Mouse (Mus musculus) midbrain, embryonic 12.5 days (tissue): ENCODE results near the gene Sipa1l2. TPM values are rescaled to one million over a fixed set of nuclear protein-coding genes. Genes with fewer than 3 reads are reported as not detected.
A peak's percentile ranks its signal among the peaks of the same experiment; 100 is the strongest.
"Not testable (repeated sequence)": the region's sequence is repeated elsewhere in the genome, so short reads cannot be mapped to it uniquely, and the experiment has no call there.

ENCODE experiments used
- ATAC-seq: fragments of 200-750 bp; cut with Nextera tagmentation; 2 replicates; pipeline ENCODE4 v1.8.0; 2017; ENCODE audit warnings: low read depth, moderate TSS enrichment, moderate library complexity; ENCODE audit not compliant: low FRiP score
- H3K27ac ChIP-seq: fragments of 300-500 bp; sonication (generic); replicated peaks from 2 replicates; pipeline ENCODE4 v1.5.1; 2016; ENCODE audit warnings: mild to moderate bottlenecking
- H3K27me3 ChIP-seq: fragments of 300-500 bp; sonication (generic); 2 replicates; pipeline ENCODE4 v1.6.1; 2016; ENCODE audit warnings: mild to moderate bottlenecking
- H3K36me3 ChIP-seq: fragments of 300-500 bp; sonication (generic); 2 replicates; pipeline ENCODE4 v1.6.1; 2016
- H3K4me1 ChIP-seq: fragments of 300-500 bp; sonication (generic); 2 replicates; pipeline ENCODE4 v1.6.1; 2016
- H3K4me2 ChIP-seq: fragments of 300-500 bp; sonication (generic); replicated peaks from 2 replicates; pipeline ENCODE4 v1.6.1; 2016; ENCODE audit warnings: mild to moderate bottlenecking, moderate library complexity
- H3K4me3 ChIP-seq: fragments of 300-500 bp; sonication (generic); 2 replicates; pipeline ENCODE4 v1.5.1; 2016; ENCODE audit warnings: mild to moderate bottlenecking
- H3K9ac ChIP-seq: fragments of 300-500 bp; sonication (generic); replicated peaks from 2 replicates; pipeline ENCODE4 v1.6.1; 2016; ENCODE audit warnings: mild to moderate bottlenecking, moderate library complexity
- H3K9me3 ChIP-seq: fragments of 300-500 bp; sonication (generic); 2 replicates; pipeline ENCODE4 v1.6.1; 2016; ENCODE audit warnings: mild to moderate bottlenecking
- WGBS: fragments of 180-500 bp; shearing (Covaris S2); methylation state at CpG from one replicate; pipeline ENCODE4 v1.1.7; 2016; 5-methylcytosine and 5-hydroxymethylcytosine counted together
- polyA plus RNA-seq: library from polyadenylated mRNA; unstranded; fragments of >200 nt; fragmentation: Nextera tagmentation; extraction: Ambion mirVana; gene quantifications from 2 replicates; pipeline ENCODE4 v1.2.1, GENCODE M21; 2016

Gene Sipa1l2
- polyA plus RNA-seq, 1 experiment from 2014 or later = 43.7 TPM

DNA sequence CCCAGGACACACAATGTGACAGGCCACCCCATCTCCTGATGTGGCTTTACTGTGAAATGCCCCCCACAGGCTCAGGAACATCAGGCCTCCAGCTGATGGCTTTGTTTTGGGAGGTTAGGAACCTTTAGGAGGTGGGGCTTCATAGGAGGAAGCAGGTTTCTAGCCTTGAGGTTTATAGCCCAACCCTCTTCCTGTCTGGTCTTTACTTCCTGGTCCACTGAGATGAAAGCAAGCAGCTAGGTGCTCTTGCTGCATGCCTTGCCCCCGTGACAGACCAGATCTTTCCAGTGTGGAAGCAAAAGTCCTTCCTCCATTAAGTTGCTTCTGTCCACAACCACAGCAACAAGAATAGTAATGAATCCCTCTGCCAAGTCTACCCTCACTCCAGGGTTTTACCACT lies 38.0 kb downstream of the Sipa1l2 start:
- H3K36me3 ChIP-seq = peaks cover 5% of the 10 kb centered on the region; the same call in 1 of the 2 replicates
- no peak overlapping the region for H3K4me2 ChIP-seq
- H3K27me3 ChIP-seq = peaks cover 17% of the 10 kb centered on the region
- H3K9ac ChIP-seq = no peak overlapping the region
- ATAC-seq = no peak
- H3K9me3 ChIP-seq = no peaks in the 10 kb centered on the region
- peak overlapping the region; percentile 22; the same call in 1 of the 2 replicates for H3K27ac ChIP-seq
- WGBS = 65% methylated on average over 1 of the region's 1 CpGs
- H3K4me1 ChIP-seq = peaks cover 75% of the 10 kb centered on the region
- no peak overlapping the region for H3K4me3 ChIP-seq

DNA sequence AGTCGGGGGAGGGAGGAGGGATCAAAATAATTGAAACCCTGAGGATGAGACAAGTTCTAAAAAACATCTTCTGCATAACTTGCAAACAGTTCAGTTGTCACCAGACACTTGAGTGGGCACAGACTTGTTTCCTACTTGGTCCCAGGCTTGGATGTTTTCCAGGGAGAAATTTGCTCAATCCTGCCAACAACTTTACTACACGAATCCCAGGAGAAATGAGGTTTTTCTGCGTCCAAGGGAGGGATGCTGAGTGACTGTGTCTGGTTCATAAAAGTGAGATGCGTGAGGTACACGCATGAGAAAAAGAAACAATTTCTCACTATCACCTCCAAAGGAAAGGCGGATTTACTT lies 38.5 kb downstream of the Sipa1l2 start:
- H3K27ac ChIP-seq = 0 out of 2 replicates have a peak overlapping the region, but pooled peaks have one; percentile 22
- no peaks in the 10 kb centered on the region for H3K9me3 ChIP-seq
- no peaks in the 10 kb centered on the region for H3K36me3 ChIP-seq
- WGBS = 52% methylated on average over 6 of the region's 6 CpGs
- no peak for ATAC-seq
- H3K27me3 ChIP-seq = peaks cover 17% of the 10 kb centered on the region
- H3K9ac ChIP-seq = no peak overlapping the region
- no peak overlapping the region for H3K4me2 ChIP-seq
- H3K4me1 ChIP-seq = peaks cover 81% of the 10 kb centered on the region
- no peak overlapping the region for H3K4me3 ChIP-seq

DNA sequence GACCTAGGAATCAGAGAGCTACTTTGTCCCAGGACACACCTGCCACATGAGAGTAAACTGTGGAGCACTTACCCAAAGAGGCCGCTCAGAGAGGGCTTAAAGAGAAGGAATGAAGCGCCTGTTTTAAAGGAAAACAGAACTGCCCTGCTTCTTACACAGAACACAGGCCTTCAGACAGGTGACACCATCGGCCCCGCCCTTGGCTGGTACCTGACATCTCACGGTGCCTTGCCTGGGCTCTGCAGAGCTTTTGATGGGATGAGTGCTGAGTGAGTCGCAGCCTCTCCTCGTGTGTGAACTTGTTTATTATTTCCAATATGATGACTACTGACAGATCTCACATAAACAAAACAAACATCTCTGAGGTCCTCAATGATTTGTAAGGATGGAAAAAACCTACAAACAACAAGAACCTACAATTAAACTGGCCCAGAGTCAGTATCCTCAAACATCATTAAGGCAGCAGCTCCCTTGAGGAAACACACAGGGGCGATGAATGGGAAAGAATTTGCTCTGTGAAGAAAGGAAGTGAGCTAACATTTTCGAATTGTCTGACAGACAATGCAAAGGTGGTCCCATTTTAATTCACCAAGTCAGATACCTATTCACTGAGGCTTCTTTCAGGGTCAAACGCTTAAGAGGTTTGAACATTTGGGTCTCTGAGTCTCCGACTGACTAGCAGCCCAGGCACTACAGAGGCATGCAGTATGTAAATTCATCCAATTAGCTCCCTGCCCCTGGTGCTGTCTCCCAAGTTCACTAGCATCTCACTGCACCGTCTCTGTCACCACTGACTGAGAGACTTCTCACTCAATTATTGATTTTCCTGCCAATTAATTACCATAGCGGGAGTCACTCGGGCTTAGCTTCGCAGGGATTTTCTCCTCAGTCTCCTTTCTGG lies 39.2 kb downstream of the Sipa1l2 start:
- no peak overlapping the region for H3K9ac ChIP-seq
- ATAC-seq = no peak
- H3K27ac ChIP-seq = peak overlapping the region; percentile 31; the same call in 1 of the 2 replicates

DNA sequence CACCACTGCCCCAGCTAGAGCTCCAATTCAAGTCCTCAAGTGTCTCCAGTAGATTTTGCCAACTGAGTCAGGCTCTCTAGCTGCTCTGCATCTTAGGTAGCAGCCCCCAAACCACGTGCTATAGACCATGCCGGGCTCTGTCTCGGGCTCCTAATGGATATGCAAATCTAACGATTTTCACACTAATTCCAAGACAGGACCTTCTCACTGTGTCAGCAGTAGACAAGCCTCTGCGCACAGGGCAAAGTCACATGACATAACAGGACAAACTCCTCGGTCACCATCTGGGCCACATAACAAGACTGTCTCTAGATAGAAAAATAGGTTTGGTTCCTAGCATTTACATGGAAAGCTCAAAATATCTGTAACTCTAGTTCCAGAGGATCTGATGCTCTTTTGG lies 40.6 kb downstream of the Sipa1l2 start:
- peaks cover 83% of the 10 kb centered on the region for H3K4me1 ChIP-seq
- WGBS = 46% methylated on average over 6 of the region's 6 CpGs
- H3K27me3 ChIP-seq = peaks cover 24% of the 10 kb centered on the region
- H3K4me2 ChIP-seq = no peak overlapping the region
- no peak overlapping the region for H3K4me3 ChIP-seq
- no peaks in the 10 kb centered on the region for H3K36me3 ChIP-seq
- H3K9ac ChIP-seq = no peak overlapping the region
- peak overlapping the region; percentile 39; the same call in 1 of the 2 replicates for H3K27ac ChIP-seq
- peak; percentile 50; the same call in 1 of the 2 replicates for ATAC-seq
- H3K9me3 ChIP-seq = no peaks in the 10 kb centered on the region

More for the DNA sequence above, 39.2 kb downstream of the Sipa1l2 start:
- Histone ChIP-seq H3K36me3 (no peaks in the 10 kb centered on the region), H3K27me3 (peaks cover 17% of the 10 kb centered on the region), H3K4me1 (peaks cover 86% of the 10 kb centered on the region), H3K4me2 (no peak overlapping the region), H3K4me3 (no peak overlapping the region), H3K9me3 (no peaks in the 10 kb centered on the region)
- 45% methylated on average over 15 of the region's 15 CpGs for WGBS

DNA sequence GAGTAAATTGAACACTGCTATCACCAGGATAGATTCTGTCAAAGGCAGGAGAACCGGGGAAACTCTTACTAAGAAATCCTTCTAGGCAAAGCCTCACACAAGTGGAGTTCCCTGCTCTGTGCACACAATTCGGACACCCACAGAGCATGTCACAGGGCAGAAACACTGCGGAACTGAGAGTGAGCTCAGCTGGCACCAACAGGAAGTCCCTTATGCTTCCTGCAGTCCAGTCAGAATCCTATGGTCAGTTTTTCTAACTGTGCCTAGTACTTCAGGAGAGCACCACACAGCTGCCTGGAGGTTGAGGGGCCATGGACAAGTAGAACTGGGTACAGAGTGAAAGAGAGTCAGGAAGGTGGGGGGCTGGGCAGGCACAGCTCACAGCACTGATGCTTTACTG lies 41.7 kb downstream of the Sipa1l2 start:
- peaks cover 83% of the 10 kb centered on the region for H3K4me1 ChIP-seq
- peaks cover 24% of the 10 kb centered on the region for H3K27me3 ChIP-seq
- 0 out of 2 replicates have a peak overlapping the region, but pooled peaks have one; percentile 56 for H3K27ac ChIP-seq
- no peak overlapping the region for H3K4me3 ChIP-seq
- H3K9ac ChIP-seq = no peak overlapping the region
- H3K36me3 ChIP-seq = no peaks in the 10 kb centered on the region
- 48% methylated on average over 3 of the region's 3 CpGs for WGBS
- no peak for ATAC-seq
- H3K4me2 ChIP-seq = no peak overlapping the region
- no peaks in the 10 kb centered on the region for H3K9me3 ChIP-seq

DNA sequence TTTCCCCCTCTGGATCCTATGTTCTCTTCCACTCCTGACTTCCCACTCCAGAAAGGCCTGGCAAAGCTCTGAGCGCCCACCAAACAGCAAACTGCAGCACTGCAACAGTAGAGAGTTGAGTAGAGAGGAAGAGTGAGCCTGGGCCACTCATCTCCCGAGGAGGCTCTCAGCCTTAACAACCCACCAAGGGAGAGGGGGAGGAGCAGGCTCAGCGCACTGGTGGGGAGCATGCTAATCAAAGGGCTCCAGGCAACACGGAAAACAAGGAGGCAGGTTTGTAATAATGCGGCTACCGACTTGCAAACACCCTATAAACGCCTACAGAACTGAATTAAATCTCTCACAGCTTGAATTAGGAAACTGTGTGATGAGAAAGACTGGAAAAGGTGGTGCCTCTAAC lies 42.6 kb downstream of the Sipa1l2 start:
- Histone ChIP-seq H3K4me3 (no peak overlapping the region), H3K4me2 (peak overlapping the region; percentile 2; the same call in 1 of the 2 replicates), H3K36me3 (no peaks in the 10 kb centered on the region), H3K9ac (no peak overlapping the region), H3K27me3 (peaks cover 20% of the 10 kb centered on the region), H3K27ac (peak overlapping the region; percentile 56), H3K9me3 (no peaks in the 10 kb centered on the region), H3K4me1 (peaks cover 82% of the 10 kb centered on the region)
- WGBS = 6% methylated on average over 7 of the region's 7 CpGs
- ATAC-seq = peak; percentile 57; the same call in 1 of the 2 replicates

DNA sequence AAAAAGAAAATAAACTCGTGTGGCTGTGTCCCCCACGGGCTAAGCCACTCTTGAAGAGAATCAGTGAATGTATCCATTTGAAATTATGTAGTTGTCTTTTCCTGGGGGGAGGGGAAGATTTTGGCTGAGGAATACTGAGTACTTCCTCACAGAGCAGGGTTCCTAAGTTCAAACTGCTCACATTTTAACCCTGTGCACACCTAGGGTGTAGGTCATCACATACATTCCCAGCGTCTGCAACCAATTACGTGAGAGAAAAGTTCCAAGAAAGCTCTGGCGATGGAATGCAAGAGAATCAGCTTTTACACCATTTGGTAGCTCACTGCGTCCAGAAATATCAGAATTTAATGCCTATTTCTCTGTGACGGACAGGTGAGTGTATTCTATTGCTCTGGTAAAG lies 43.0 kb downstream of the Sipa1l2 start:
- no peak overlapping the region for H3K4me3 ChIP-seq
- no peaks in the 10 kb centered on the region for H3K9me3 ChIP-seq
- no peaks in the 10 kb centered on the region for H3K36me3 ChIP-seq
- no peak for ATAC-seq
- H3K4me2 ChIP-seq = peak overlapping the region; percentile 2; the same call in 1 of the 2 replicates
- peaks cover 16% of the 10 kb centered on the region for H3K27me3 ChIP-seq
- H3K27ac ChIP-seq = peak overlapping the region; percentile 56
- H3K9ac ChIP-seq = no peak overlapping the region
- WGBS = 40% methylated on average over 7 of the region's 7 CpGs
- H3K4me1 ChIP-seq = peaks cover 82% of the 10 kb centered on the region

DNA sequence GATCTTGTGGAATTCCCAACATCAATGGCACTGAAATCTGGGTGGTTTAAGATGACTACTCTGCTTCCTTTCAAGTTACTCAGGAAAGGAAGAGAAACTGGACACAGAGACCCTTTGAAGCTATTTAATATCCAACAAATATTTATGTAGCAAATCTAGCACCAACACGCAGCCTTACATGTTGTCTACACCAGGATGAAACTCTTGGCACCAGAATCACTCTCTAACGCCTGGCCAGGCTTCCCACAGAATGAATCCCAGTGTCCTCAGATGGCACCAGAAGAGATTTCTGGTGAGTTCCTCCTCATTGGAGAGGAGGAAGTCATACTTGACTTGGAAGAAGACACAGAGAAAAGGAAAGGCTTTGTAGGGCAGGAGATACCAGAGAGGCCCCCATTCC lies 45.1 kb downstream of the Sipa1l2 start:
- peaks cover 70% of the 10 kb centered on the region for H3K4me1 ChIP-seq
- H3K4me3 ChIP-seq = no peak overlapping the region
- peaks cover 10% of the 10 kb centered on the region; the same call in 1 of the 2 replicates for H3K27me3 ChIP-seq
- no peaks in the 10 kb centered on the region for H3K9me3 ChIP-seq
- no peak overlapping the region for H3K4me2 ChIP-seq
- no peak overlapping the region for H3K9ac ChIP-seq
- H3K27ac ChIP-seq = no peak overlapping the region
- H3K36me3 ChIP-seq = no peaks in the 10 kb centered on the region
- no peak for ATAC-seq
- WGBS = 94% methylated on average over 2 of the region's 2 CpGs

DNA sequence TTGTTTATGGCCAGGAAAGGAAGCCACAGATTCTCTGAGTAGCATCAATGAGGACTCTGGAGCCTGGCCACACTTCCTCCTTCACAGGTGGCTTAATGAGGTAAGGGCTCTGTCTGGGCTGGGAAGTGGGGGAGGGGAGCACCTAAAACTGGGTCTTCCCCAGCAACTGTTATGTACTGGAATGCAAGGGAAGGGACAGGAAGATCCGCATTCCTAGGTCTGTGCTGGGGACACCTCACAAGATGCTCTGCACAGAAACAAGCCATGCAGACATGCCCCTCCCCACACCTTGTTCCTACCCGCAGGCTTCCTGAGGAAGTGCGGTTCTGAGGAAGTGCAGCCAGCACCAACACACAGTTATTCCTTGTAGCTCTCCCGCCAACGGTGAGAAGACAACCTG lies 46.4 kb downstream of the Sipa1l2 start:
- H3K27ac ChIP-seq = no peak overlapping the region
- H3K27me3 ChIP-seq = peaks cover 10% of the 10 kb centered on the region; the same call in 1 of the 2 replicates
- no peak overlapping the region for H3K9ac ChIP-seq
- H3K36me3 ChIP-seq = 0 out of 2 replicates have a peak, but pooled peaks cover 2% of the 10 kb centered on the region
- peaks cover 67% of the 10 kb centered on the region for H3K4me1 ChIP-seq
- no peak overlapping the region for H3K4me3 ChIP-seq
- WGBS = 47% methylated on average over 5 of the region's 5 CpGs
- no peak overlapping the region for H3K4me2 ChIP-seq
- no peak for ATAC-seq
- H3K9me3 ChIP-seq = no peaks in the 10 kb centered on the region

DNA sequence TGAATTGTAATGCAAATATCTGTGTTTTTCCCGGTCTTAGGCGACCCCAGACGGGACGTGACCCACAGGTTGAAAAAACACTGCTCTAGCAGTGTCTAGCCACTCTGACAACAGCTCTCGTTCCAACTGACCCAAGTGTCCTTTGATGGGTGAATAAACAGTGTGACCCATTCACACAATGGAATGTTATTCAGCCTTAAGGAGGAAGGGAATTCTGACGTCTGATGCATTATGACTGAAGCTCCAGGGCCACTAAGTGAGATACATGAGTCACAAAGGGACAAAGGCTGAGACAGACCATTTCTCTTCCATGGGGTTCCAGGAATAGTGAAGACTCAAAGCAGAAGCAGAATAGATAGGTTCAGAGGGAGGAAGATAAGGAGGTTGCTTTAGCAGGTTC lies 47.5 kb downstream of the Sipa1l2 start:
- Histone ChIP-seq H3K9ac (no peak overlapping the region), H3K4me1 (peaks cover 58% of the 10 kb centered on the region), H3K36me3 (0 out of 2 replicates have a peak, but pooled peaks cover 3% of the 10 kb centered on the region), H3K9me3 (no peaks in the 10 kb centered on the region), H3K4me3 (no peak overlapping the region), H3K4me2 (no peak overlapping the region), H3K27ac (0 out of 2 replicates have a peak overlapping the region, but pooled peaks have one; percentile 42), H3K27me3 (peaks cover 7% of the 10 kb centered on the region; the same call in 1 of the 2 replicates)
- WGBS = 39% methylated on average over 6 of the region's 6 CpGs
- no peak for ATAC-seq

DNA sequence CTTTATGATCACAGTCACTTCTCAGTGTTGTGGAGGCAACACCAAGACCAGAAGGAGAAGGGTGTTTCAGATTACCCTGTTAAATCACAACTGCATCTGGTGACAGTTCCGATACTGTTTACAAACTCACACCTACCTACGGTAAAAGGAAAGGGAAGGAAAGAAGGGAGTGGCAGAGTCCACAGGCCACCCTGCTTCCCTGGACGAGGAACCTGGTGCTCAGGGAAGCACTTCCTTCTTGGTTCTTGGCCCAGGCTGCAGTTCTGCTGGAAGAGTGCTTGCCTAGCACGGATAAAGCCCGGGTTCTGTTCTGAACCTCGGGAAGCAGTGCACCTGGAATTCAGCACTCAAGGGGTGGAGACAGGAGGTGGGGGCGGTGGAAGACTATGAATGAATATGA lies 48.5 kb downstream of the Sipa1l2 start:
- Histone ChIP-seq H3K9ac (no peak overlapping the region), H3K9me3 (no peaks in the 10 kb centered on the region), H3K27me3 (peaks cover 7% of the 10 kb centered on the region; the same call in 1 of the 2 replicates), H3K27ac (no peak overlapping the region), H3K4me3 (no peak overlapping the region), H3K4me2 (no peak overlapping the region), H3K4me1 (peaks cover 48% of the 10 kb centered on the region), H3K36me3 (0 out of 2 replicates have a peak, but pooled peaks cover 3% of the 10 kb centered on the region)
- WGBS = 73% methylated on average over 7 of the region's 7 CpGs
- ATAC-seq = no peak

DNA sequence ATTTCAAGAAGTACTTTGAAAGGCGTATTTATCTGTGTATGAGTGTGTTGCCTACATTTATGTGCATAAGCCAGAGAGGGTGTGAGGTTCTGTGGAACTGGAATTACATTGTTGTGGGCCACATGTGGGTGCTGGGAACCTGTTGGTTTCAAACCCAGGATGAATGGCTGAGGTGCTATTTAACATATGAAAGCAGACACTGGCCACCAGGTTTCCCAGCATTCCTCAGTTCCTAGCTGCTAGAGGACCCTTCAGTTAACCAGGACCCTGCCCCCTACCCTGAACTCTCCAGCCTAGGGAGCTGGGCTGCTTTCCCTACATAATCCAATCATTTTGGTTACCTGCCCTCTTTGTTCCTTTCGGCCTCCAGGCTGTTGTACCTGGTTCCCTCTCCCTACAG lies 49.3 kb downstream of the Sipa1l2 start:
- H3K9me3 ChIP-seq, H3K9ac ChIP-seq, H3K36me3 ChIP-seq, ATAC-seq, H3K4me3 ChIP-seq, H3K27ac ChIP-seq, H3K27me3 ChIP-seq, H3K4me2 ChIP-seq: not testable (repeated sequence)
- peaks cover 46% of the 10 kb centered on the region for H3K4me1 ChIP-seq
- 65% methylated on average over 2 of the region's 2 CpGs for WGBS
